Mouse (Mus musculus) regulatory T cell (primary cell): ENCODE data around the gene Plcg2.

Experiments used
- in situ Hi-C: fragments of 300-600 bp; cut with MboI, MseI; formaldehyde crosslinking; loops from one replicate; pipeline ENCODE4 v1.15.1; 2025; ENCODE audit warnings: high pct_unique_total_duplicates

Plcg2 gene

GRCm38 (mm10) chr8:117684504-117684903, 186.4 kb downstream of the Plcg2 start:
- in situ Hi-C loops: no loop called here
